Mouse (Mus musculus) gastrocnemius, adult 8-10 months (tissue): ENCODE results near the gene Mindy1. TPM values are rescaled to one million over a fixed set of nuclear protein-coding genes. Genes with fewer than 3 reads are reported as not detected.

Experiments used
- DNase-seq, 2 experiments: peaks; one replicate each; pipeline ENCODE4 v3.0.0; 2022; ENCODE audit warnings: low spot score in 2 of 2
- total RNA-seq, 4 experiments: library from RNA; stranded (reverse); gene quantifications; 2 replicates each; pipeline ENCODE4 v1.2.4; 2022

Gene Mindy1
- total RNA-seq, 4 experiments from 2014 or later, result 25.4 to 29.7 (median 27.8) TPM

GRCm38 (mm10) chr3:95266052-95266451, 15.1 kb upstream of the Mindy1 start:
- DNase-seq, result peak in 1 of 2 experiments; percentile 42

GRCm38 (mm10) chr3:95267855-95268254, 13.3 kb upstream of the Mindy1 start:
- no peak for DNase-seq

- DNase-seq, result no peak
These were observed 11.4 kb upstream of the Mindy1 start for GRCm38 (mm10) chr3:95269789-95270188.

- DNase-seq, result no peak
These were observed 10.3 kb upstream of the Mindy1 start for GRCm38 (mm10) chr3:95270766-95271364.

GRCm38 (mm10) chr3:95273471-95273870, 7.7 kb upstream of the Mindy1 start:
- DNase-seq, result no peak

- no peak for DNase-seq
These were observed 6.7 kb upstream of the Mindy1 start for GRCm38 (mm10) chr3:95274453-95274852.

- peak; percentile 23 to 53 for DNase-seq
These were observed 6.0 kb upstream of the Mindy1 start for GRCm38 (mm10) chr3:95275161-95275560.

GRCm38 (mm10) chr3:95276428-95276934, 4.7 kb upstream of the Mindy1 start:
- DNase-seq, result no peak

- DNase-seq, result no peak
These were observed 4.0 kb upstream of the Mindy1 start for GRCm38 (mm10) chr3:95277149-95277551.

GRCm38 (mm10) chr3:95280747-95281146, 398 bp upstream of the Mindy1 start:
- no peak for DNase-seq

GRCm38 (mm10) chr3:95282381-95282864, 1.3 kb downstream of the Mindy1 start:
- DNase-seq, result no peak

GRCm38 (mm10) chr3:95282865-95283588, 1.9 kb downstream of the Mindy1 start:
- peak; percentile 71 to 78 for DNase-seq

- no peak for DNase-seq
These were observed 2.4 kb downstream of the Mindy1 start for GRCm38 (mm10) chr3:95283589-95283941.

GRCm38 (mm10) chr3:95284062-95284461, 2.9 kb downstream of the Mindy1 start:
- DNase-seq, result no peak

GRCm38 (mm10) chr3:95284501-95285281, 3.5 kb downstream of the Mindy1 start:
- no peak for DNase-seq

- DNase-seq, result no peak
These were observed 4.2 kb downstream of the Mindy1 start for GRCm38 (mm10) chr3:95285390-95285789.

GRCm38 (mm10) chr3:95286011-95286410, 4.9 kb downstream of the Mindy1 start:
- DNase-seq, result no peak

GRCm38 (mm10) chr3:95286510-95286909, 5.4 kb downstream of the Mindy1 start:
- no peak for DNase-seq

- DNase-seq, result no peak
These were observed 6.4 kb downstream of the Mindy1 start for GRCm38 (mm10) chr3:95287541-95287940.

- DNase-seq, result no peak
These were observed 8.3 kb downstream of the Mindy1 start for GRCm38 (mm10) chr3:95289419-95289818.

GRCm38 (mm10) chr3:95290156-95290555, 9.0 kb downstream of the Mindy1 start:
- no peak for DNase-seq

GRCm38 (mm10) chr3:95291041-95291440, 9.9 kb downstream of the Mindy1 start:
- DNase-seq, result no peak
